Mouse (Mus musculus): Measurements from ENCODE around the gene Git1. TPM values are rescaled to one million over a fixed set of nuclear protein-coding genes. Genes with fewer than 3 reads are reported as not detected.

Gene Git1
- total and polyA plus RNA-seq, 3 experiments, result 8.8 to 57.8 (median 28.9) TPM

- peak overlapping the region; percentile 83 to 99 (median 84) for H3K4me3 ChIP-seq (replicated peaks in 1 of 3; ENCODE audit: low read depth in 2 of 3, low read length in 2 of 3, poor library complexity in 1 of 3)
- no peak for DNase-seq (ENCODE audit: extremely low read depth)
- peaks cover 2 to 32% of the 10 kb centered on the region in 2 experiments for H3K36me3 ChIP-seq (replicated peaks in 1 of 2; ENCODE audit: control insufficient read depth in 1 of 2, insufficient read depth in 1 of 2, low read length in 1 of 2)
- dilution Hi-C loops (cut with MboI; ENCODE audit: extremely low pct_ligation_motif_present, extremely low pct_unique_long_range_greater_than_20kb, low sequenced_read_pairs), result no loop called here
- peaks cover 19 to 66% of the 10 kb centered on the region in 2 experiments for H3K4me1 ChIP-seq (ENCODE audit: control insufficient read depth in 1 of 2, insufficient read depth in 2 of 2)
- no peak overlapping the region; the same call in 1 of the 2 replicates for H3K27ac ChIP-seq (ENCODE audit: insufficient read depth, low read depth)
- H3K27me3 ChIP-seq (replicated peaks), result peaks cover 15% of the 10 kb centered on the region
- in situ Hi-C loops (cut with MboI; ENCODE audit: low pct_ligation_motif_present, low pct_unique_long_range_greater_than_20kb, low sequenced_read_pairs), result no loop called here
- no peaks in the 10 kb centered on the region for H3K9me3 ChIP-seq (replicated peaks; ENCODE audit: low read length)
- H3K4me2 ChIP-seq (ENCODE audit: insufficient read depth, low read depth, poor library complexity, severe bottlenecking), result peak overlapping the region; percentile 86
- H3K79me2 ChIP-seq (replicated peaks; ENCODE audit: control insufficient read depth, extremely low read depth, insufficient read depth, poor library complexity, severe bottlenecking), result peaks cover 34% of the 10 kb centered on the region
- H3K9ac ChIP-seq (ENCODE audit: insufficient read depth, low read depth), result peak overlapping the region; percentile 95
- TF ChIP-seq E2F4 (IDR thresholded peaks at IDR 0.05; ENCODE audit: insufficient replicate concordance, low read depth, low read length) (no peak), TCF12 (IDR thresholded peaks at IDR 0.05; ENCODE audit: low read depth, low read length) (no peak), SIN3A (IDR thresholded peaks at IDR 0.05; ENCODE audit: low read length) (no peak; the same call in 1 of the 2 replicates), JUND (conservative IDR thresholded peaks at IDR 0.05; ENCODE audit: low read depth, low read length) (no peak), SMC3 (IDR thresholded peaks at IDR 0.05; ENCODE audit: low read depth, low read length) (no peak), RCOR1 (conservative IDR thresholded peaks at IDR 0.05; ENCODE audit: low read depth, low read length) (no peak), ETS1 (conservative IDR thresholded peaks at IDR 0.05; ENCODE audit: low read depth, low read length) (no peak), CHD2 (IDR thresholded peaks at IDR 0.05; ENCODE audit: low read length) (no peak), RAD21 (IDR thresholded peaks at IDR 0.05; ENCODE audit: low read depth, low read length) (no peak), ZKSCAN1 (IDR thresholded peaks at IDR 0.05; ENCODE audit: borderline replicate concordance, low read depth, low read length) (no peak), USF2 (conservative IDR thresholded peaks at IDR 0.05; ENCODE audit: low read depth, low read length) (no peak), TBP (conservative IDR thresholded peaks at IDR 0.05; ENCODE audit: low read depth, low read length) (no peak)
Measured at GRCm38 (mm10) chr11:77494344-77494676, 948 bp downstream of the Git1 start.

GRCm38 (mm10) chr11:77494782-77495181 is 1.4 kb downstream of the Git1 start:
- dilution Hi-C loops (cut with MboI; ENCODE audit: extremely low pct_ligation_motif_present, extremely low pct_unique_long_range_greater_than_20kb, low sequenced_read_pairs) (no loop called here), in situ Hi-C loops (cut with MboI; ENCODE audit: low pct_ligation_motif_present, low pct_unique_long_range_greater_than_20kb, low sequenced_read_pairs) (loop anchor here (5.0 kb wide), 1 partner anchor 128 kb away; no protein-coding TSS in a partner anchor)
- no peak for TF ChIP-seq POLR2A (IDR thresholded peaks at IDR 0.05; ENCODE audit: low read depth, low read length)
- no peak for TF ChIP-seq USF2 (conservative IDR thresholded peaks at IDR 0.05; ENCODE audit: low read depth, low read length)
- TF ChIP-seq POLR2AphosphoS2 (IDR thresholded peaks at IDR 0.05; ENCODE audit: low read depth, low read length), result no peak
- no peak for TF ChIP-seq GABPA (IDR thresholded peaks at IDR 0.05; ENCODE audit: insufficient replicate concordance, low read depth, low read length)
- TF ChIP-seq PAX5 (IDR thresholded peaks at IDR 0.05; ENCODE audit: low read length), result no peak
- no peak for TF ChIP-seq NRF1 (IDR thresholded peaks at IDR 0.05; ENCODE audit: low read depth, low read length)
- no peak; the same call in 1 of the 2 replicates for TF ChIP-seq MXI1 (IDR thresholded peaks at IDR 0.05; ENCODE audit: low read depth, low read length)
- no peak for TF ChIP-seq HCFC1 (IDR thresholded peaks at IDR 0.05; ENCODE audit: low read depth, low read length)
- no peak for TF ChIP-seq BHLHE40 (IDR thresholded peaks at IDR 0.05; ENCODE audit: low read depth, low read length)
- TF ChIP-seq TCF12 (IDR thresholded peaks at IDR 0.05; ENCODE audit: low read depth, low read length), result no peak
- TF ChIP-seq SIN3A (IDR thresholded peaks at IDR 0.05; ENCODE audit: low read length), result no peak
- no peak for TF ChIP-seq MYC (IDR thresholded peaks at IDR 0.05; ENCODE audit: low read depth, low read length)
- no peak for TF ChIP-seq MEF2A (IDR thresholded peaks at IDR 0.05; ENCODE audit: borderline replicate concordance, low read depth, low read length)
- no peak for TF ChIP-seq CHD2 (IDR thresholded peaks at IDR 0.05; ENCODE audit: low read length)
- TF ChIP-seq ZNF384 (IDR thresholded peaks at IDR 0.05; ENCODE audit: low read depth, low read length), result no peak
- TF ChIP-seq EP300 (IDR thresholded peaks at IDR 0.05; ENCODE audit: low read length), result no peak
- TF ChIP-seq CHD1 (IDR thresholded peaks at IDR 0.05; ENCODE audit: low read depth, low read length), result no peak
- no peak for TF ChIP-seq ZMIZ1 (IDR thresholded peaks at IDR 0.05; ENCODE audit: low read depth, low read length)
- Histone ChIP-seq H3K9me3 (replicated peaks; ENCODE audit: low read length) (no peaks in the 10 kb centered on the region), H3K27ac (ENCODE audit: insufficient read depth, low read depth) (no peak overlapping the region), H3K9ac (ENCODE audit: insufficient read depth, low read depth) (peak overlapping the region; percentile 95; the same call in 1 of the 2 replicates), H3K4me3 (replicated peaks in 1 of 3; ENCODE audit: low read depth in 2 of 3, low read length in 2 of 3, poor library complexity in 1 of 3) (peak overlapping the region; percentile 83 to 99 (median 84)), H3K27me3 (replicated peaks) (peaks cover 12% of the 10 kb centered on the region), H3K79me2 (replicated peaks; ENCODE audit: control insufficient read depth, extremely low read depth, insufficient read depth, poor library complexity, severe bottlenecking) (peaks cover 34% of the 10 kb centered on the region), H3K4me1 (ENCODE audit: control insufficient read depth in 1 of 2, insufficient read depth in 2 of 2) (peaks cover 19 to 66% of the 10 kb centered on the region in 2 experiments), H3K36me3 (replicated peaks in 1 of 2; ENCODE audit: control insufficient read depth in 1 of 2, insufficient read depth in 1 of 2, low read length in 1 of 2) (peaks cover 7 to 37% of the 10 kb centered on the region in 2 experiments), H3K4me2 (ENCODE audit: insufficient read depth, low read depth, poor library complexity, severe bottlenecking) (peak overlapping the region; percentile 86)
- no peak for DNase-seq (ENCODE audit: extremely low read depth)

Data from CH12.LX (cell line).